Mouse (Mus musculus): Measurements from ENCODE around the gene Atg7.
A peak's percentile ranks its signal among the peaks of the same experiment; 100 is the strongest.

Gene Atg7

DNA sequence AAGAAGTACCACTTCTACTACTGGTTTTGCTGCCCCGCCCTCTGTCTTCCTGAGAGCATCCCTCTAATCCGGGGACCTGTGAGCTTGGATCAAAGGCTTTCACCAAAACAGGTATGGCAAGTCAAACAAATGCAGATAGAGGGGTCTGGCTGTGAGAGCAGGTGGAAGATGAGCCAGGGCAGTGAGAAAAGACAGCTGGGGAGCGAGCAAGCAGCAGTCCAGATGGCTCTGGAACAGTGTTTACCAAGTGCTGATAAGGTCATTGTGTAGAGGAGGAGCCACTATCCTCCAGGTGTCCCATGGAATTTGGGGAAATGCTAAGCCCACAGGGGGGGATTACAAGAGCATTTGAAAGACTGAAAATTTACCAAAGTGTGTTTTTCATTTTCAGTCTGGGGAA is 41.5 kb downstream of the Atg7 start:
- DNase-seq (ENCODE audit: extremely low read depth, low read depth), result no peak

DNA sequence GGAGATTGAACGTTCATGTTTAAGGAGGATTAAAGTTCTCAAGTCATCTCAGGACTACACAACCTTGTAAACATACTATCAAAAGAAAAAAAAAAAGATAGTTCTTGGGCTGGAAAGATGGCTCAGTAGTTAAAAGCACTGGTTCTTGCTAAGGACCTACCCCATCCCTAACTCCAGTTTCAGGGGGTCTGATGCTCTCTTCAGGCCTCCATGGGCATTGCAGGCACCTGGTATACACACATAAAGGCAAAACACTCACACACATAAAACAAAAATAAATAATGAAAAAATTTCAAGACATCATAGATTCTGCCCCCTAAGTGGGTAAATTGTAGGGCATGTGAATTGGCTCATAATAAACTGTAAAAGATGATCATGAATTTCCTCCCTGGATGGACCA is 42.5 kb downstream of the Atg7 start:
- peak; percentile 13 for DNase-seq (ENCODE audit: extremely low read depth, low read depth)

DNA sequence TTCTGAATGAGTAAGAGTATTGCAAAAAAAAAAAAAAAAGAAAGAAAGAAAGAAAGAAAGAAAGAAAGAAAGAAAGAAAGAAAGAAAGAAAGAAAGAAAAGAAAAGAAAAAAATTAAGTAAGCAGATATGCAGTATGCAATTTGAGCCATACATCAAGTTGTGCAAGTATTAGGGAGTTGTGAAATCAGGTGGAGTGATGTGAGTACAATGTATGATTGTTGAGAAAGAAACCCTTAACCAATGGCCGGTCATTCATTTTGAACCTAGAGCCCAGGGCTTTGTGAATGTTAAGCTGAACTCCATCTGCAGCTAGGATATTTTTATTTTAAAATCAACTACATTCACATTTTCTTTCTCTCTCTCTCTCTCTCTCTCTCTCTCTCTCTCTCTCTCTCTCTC is 44.1 kb downstream of the Atg7 start:
- DNase-seq (ENCODE audit: extremely low read depth, low read depth), result no peak

DNA sequence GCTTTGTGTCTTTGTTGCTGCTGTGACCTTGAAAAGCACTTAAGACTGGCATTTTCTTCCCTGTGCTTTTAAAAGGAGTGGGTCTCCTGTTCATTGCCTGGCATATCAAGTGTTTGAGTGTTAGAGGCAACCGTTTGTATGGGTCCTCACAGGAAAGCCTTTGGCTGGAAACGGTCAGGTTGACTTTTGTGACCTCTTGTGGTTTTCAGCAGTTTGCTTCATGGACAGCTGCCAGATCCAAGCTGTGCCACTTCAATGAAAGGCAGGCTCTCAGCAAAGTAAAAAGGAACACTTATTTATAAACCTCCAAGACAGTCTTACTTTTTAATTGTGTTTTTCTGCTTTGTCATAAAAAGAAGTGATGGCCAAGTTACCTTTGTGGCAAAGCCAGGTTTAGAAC is 47.8 kb downstream of the Atg7 start:
- no peak for DNase-seq (ENCODE audit: extremely low read depth, low read depth)

DNA sequence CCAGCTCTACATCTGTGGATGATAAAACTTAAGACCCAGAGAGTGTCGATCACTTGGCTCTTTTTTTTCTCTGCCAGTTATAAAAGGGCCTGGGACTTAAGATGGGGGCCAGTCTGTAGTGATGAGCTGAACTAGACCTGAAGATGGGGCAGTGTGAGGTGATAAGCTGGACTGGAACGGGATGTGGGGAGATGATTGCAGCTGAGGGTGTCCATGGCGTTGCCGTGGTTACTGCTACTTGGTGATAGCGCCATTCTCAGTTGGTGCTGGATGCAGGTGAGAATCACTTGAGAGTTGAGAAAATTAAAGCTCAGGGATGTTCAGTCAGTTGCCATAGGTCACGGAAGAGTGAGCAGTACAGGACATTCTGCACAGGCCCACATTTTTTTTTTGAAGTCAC is 48.6 kb downstream of the Atg7 start:
- DNase-seq (ENCODE audit: extremely low read depth, low read depth), result no peak

DNA sequence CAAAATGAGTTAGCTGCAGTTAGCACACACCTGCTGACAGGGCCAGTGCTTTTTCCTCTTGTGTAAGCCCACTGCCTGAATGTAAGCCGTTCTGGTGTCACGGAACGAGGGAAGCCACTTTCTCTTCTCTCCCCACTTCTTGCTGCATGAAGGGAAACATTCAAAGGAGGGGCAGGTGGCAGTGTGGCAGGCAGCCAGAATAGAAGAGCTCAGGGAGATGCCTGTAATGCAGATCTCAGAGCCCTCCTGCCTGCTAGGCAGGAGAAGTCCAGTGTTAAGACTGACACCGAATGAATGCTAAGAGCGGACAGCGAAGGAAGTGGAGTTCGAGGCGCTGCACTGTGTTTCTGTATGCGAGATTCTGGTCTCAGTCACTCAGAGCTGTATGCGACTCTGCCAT is 49.8 kb downstream of the Atg7 start:
- no peak for DNase-seq (ENCODE audit: extremely low read depth, low read depth)

DNA sequence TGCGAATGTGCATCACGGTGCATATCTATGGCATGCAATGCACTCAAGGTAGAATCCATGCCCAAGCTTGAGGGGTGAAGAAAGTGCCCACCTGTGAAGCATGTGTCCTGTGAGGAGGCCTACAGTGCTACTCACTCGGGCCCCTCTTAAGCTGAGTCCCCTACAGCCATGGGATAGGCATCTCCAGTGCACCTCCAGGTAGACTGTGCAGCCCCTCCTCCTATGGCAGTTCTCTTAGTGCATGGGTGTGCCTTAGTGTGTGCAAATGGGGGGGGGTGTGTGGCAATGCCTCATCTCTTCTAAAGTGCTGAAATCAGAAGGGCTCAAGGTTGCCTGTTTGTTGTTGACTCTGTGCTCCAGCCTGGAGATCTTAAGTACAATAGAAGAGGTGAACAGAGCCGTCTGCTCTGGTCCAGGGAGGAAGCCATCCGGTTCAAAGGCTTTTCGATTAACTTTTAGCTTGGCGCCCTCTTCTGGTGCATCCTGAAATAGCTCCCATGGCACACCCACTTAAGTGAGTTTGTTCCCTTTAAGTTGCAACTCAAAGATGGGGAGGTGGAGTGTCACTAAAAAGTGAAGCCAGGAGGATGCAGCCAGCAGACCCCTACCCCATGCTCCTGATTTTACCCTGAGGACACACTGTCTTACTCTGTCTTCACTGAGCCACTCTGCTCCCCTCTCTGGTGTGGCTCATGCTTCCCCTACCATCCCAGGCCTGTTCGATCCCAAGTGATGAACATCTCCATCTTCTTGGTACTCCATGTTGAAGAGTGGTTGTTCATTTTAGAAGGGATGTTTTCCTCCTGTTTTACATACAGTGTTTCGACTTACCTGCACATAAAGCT is 55.0 kb downstream of the Atg7 start:
- peak; percentile 31 for DNase-seq (ENCODE audit: extremely low read depth, low read depth)

DNA sequence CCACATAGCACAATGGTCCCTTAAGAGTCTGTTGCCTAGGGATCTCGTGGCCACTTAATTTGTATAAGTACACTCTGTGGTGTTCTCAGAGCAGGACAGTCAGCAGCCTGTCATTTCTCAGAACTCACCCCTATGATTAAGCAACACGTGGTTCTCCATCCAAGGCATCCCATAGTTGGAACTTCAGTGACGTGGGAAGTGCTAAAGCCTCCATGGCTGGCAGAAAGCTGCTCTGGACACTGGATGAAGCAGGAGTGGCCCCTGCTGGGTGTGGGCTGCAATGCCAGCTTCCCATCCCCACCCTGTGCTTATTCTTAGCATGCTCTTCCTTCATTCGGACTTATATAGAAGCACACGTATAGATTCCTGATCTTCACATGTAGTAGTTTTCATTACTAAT is 55.7 kb downstream of the Atg7 start:
- DNase-seq (ENCODE audit: extremely low read depth, low read depth), result no peak

DNA sequence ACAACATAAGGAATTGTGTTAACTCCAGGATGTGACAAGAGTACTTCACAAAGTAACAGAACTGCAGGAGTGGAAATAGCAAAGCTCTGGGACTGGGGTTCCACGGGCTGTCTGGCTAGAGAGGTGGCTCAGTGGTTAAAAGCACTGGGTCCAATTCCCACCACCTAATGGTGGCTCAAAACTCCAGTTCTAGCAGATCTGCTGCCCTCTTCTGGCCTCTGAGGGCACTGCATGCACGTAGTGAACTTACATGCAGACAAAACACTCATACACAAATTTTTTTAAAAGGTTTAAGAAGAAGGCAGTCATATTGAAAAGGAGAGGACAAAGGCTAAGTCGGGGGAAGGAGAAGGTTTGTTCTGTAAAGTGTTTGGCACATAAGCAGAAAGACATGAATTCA is 57.8 kb downstream of the Atg7 start:
- peak; percentile 6 for DNase-seq (ENCODE audit: extremely low read depth, low read depth)

DNA sequence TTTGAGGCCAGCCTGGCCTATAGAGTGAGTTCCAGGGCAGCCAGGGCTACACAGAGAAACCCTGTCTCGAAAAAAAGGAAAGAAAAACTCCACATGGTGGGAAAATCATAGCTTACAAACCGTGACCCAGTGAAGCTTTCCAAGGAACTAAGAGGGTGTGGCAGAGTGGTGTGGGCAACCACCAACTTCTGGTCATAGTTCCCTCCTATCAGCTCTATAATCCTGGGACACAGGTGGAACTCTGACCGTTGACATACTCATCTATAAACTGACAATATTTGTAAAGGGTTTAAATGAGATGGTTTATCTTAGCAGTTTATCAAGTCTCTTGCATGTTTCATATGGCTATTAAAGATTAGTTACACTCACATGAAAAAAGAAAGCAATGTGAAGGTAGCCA is 64.1 kb downstream of the Atg7 start:
- no peak for DNase-seq (ENCODE audit: extremely low read depth, low read depth)

DNA sequence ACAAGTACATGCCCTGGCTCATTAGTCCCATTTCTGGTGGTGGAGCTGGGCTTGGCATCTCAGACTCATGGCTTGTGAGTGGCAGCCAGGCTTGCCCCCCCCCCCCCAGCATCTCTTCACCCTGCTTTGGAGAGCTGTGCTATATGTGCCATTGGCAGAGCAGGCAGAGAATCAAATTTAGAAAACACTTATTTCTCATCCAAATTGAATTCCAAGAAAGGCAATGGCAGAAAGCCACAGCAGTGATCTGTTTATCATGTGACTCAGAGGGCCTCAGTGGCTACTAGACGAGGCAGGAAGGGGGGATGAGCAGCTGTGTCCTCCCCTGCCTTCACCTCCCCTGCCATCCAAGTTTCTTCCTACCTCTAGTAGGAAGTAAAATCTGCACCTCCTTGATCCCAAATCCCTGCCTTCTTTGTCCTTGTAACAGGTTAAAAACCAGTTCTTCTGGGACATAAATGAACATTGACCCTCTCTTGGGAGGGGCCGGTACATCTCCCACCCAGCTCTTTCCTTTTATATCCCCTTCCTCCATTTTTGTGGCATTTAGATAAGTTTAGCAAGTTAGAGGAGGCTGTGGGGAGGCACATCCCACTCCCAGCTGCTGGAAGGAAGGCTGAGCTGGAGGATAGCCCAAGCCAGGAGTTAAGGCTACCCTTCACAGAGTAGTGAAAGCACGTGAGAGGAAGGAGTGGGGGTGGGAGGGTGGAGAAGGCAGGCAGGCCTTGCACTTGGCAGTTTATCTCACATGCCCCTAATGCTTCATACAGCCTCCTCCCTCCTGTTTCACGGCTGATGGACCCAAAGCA is 69.5 kb downstream of the Atg7 start:
- no peak for DNase-seq (ENCODE audit: extremely low read depth, low read depth)

DNA sequence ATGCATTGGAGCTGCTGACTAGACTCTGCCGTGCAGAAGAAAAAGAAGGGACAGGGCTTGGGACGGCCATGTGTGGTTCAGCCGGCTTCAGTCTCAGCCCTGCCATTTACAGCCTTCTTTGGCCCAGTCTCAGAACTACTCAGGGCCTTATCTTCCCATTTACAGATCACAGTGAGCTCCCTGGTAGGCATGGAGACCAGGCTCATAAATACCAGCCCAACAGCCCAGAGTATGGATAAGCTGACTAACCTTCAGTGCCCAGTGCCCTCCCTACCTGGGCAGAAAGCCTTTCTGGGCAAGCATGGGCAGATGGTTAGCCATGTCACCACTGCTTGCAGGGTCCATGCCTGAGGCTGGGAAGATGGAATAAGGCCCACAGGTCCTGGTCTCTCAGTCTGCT is 70.6 kb downstream of the Atg7 start:
- DNase-seq (ENCODE audit: extremely low read depth, low read depth), result no peak

DNA sequence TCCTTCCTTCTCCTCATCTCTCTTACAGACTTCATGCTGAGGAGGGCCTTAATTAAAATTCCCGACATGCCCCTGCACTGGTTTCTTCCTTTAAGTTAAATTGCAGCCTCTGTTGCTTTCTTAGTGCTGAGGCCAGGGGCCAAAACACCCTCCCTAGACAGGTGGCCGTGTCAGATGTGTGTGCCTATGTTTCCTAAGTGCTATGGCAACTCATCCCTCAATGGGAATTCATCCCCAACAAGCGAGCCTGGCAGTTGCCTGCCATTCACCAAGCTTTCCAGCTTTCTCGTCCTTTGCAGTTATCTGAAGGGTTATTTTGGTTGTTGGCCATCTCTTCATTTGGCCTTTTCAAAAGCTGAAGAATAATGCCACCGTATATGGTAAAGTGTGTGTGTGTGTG is 71.8 kb downstream of the Atg7 start:
- DNase-seq (ENCODE audit: extremely low read depth, low read depth), result no peak

DNA sequence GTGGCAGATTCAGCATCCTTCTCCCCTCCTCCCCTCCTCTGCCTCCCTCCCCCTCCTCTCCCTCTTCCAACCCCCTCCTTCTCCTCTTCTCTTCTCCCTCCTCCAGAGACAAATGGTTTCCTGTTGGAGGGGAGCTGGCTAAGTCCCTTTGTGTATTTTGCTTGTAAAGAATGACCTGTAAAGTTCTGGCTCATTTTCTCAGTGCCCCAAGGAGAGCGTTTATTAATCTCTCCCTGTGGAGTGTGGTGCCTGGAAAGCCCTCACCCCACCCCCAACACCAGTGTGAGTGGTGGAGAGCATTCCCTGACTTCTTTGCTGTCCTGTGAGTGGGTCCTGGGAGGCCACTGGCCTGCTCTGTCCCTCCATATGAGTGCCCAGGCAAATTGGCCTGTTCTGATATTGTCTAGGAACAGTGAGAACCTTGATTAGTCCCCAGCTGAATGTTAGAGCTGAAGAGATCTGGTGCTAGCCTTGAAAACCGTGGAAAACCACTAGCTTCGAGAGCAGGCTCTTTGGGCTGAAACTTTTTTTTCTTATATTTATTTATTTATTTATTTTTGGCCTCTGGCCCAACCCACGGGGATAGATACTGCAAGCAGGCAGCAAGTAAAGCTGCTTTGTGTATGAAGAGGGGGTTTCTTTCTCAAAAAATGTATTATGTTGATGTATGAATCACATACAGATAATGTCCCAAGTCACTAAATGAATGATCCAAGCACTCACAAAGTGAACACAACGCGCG is 72.6 kb downstream of the Atg7 start:
- no peak for DNase-seq (ENCODE audit: extremely low read depth, low read depth)

DNA sequence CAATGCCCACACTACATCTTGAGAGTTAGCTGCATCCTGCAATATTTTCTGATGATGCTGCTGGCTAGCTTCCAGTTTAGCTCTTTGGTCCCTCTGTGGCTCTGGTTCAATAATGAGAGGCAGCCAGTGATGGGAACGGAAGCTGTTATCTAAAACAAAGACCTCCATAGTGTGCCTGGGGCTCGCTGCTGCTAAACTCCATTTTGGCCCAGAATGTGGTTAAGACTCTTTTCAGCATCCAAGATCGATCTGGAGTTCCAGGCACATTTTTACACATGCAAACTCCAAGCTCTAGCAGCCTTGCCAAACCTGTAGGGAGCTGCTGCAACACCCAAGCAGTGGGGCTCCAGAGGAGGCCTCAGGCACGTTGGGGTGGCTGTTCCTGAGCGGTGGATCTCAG is 76.2 kb downstream of the Atg7 start:
- DNase-seq (ENCODE audit: extremely low read depth, low read depth), result no peak

DNA sequence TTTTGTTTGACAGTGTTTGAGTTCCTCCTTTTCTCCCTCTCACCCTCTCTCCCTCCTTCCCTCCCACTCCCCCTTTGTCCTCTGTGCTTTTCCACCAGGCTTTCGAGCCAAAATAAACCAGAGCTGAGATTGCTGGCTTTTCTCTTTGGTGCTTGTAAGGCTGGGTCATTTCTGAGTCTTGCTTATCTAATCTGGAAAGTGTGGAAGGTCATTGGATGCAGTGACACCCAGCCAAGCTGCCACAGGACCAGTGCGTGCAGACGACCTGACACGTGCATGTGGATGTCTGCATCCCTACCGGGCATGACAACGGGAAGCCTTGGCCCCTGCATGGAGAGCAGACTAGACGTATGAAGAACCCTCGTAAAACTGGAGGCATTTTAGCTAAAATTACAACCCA is 76.8 kb downstream of the Atg7 start:
- no peak for DNase-seq (ENCODE audit: extremely low read depth, low read depth)

DNA sequence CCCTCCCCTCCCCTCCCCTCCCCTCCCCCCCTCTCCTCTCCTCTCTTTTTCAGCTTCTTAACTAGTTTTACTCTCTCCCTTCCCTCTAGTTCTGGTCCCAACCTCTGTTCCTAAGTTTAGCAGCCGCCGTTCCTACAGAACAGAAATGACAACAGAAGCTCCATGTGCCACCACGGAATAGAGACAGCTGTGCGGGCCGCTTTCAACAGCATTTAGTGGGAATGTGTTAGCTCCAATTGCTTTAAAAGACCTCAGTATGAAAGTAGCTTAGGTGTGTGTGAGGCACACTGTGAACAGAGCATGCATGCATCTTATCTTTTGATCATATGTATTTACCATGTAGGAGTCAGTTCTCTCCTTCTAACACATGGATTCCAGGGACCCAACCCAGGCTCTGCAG is 79.1 kb downstream of the Atg7 start:
- DNase-seq (ENCODE audit: extremely low read depth, low read depth), result no peak

DNA sequence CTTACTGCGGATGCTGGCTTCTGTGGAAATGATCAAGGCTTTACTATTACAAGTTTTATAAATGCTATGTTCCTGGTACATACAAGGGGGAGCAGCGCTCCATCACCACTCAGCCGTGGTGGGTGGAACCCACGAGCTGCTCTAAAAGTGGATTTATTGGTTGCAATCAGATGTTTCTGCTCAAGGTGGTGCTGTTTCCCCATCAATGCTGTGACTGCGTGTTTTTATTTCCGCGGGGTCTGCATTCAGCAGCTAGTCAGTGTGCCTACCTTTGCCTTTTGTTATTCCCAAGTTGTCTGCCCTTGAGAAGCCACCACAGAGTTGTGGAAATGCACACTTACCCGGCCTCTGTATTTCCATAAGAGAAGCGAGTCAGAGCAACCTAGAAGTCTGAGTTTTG is 81.0 kb downstream of the Atg7 start:
- no peak for DNase-seq (ENCODE audit: extremely low read depth, low read depth)

DNA sequence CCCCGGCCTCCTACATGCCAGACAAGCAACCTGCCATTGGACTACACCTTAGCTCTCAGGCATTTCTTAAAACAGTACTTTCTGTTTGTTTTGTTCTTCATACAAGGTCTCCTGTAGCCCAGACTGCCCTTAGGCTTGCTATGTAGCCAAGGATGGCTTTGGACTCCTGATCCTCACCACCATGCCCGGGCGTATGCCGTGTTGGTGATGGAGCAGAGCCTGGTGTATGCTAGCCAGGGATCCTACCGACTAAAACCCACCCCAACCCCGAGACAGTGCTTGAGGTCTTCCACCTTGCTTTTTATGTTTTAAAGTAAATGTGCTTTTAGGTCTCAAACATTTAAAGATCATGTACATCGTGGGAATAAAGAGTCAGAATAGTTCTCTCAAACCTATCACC is 81.5 kb downstream of the Atg7 start:
- DNase-seq (ENCODE audit: extremely low read depth, low read depth), result no peak

DNA sequence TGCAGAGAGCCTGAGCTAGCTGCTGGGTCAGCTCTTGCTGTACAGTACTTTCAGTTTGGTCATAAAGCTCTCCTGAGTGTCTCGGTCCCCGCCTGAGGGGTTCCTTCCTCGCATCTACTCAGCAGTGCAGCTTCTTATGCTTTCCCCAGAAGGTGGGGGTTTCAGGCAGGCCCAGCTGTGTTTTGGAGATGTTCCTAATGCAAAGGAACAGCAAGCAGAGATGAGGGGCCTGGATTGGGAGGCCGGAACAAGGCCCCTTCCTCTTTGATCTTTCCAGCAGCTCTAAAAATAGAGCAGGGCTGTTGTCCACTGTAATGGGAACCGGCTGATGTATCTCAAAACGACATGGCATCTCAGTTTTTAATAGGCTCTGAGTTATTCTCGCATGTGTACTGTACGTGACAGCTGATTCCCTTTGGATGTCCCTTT is 82.3 kb downstream of the Atg7 start:
- no peak for DNase-seq (ENCODE audit: extremely low read depth, low read depth)

DNA sequence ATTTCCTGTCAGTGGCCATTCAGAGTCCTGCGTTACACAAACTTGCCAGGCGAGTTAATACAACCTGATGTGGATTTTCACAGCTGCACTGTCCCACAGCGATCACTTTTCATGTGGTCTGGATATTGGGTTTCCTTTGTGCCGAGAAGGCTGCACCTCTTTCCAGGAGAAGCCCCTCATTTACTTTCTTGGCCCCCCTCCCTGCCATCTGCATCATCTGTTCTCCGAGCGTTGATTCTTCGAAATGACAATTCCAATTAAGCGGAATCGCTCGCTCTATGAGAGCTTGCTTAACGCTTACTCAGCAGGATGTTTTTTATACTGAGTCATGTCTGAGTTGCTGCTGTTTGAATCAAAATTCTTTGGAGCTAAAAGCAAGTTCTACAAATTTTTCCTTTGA is 83.8 kb downstream of the Atg7 start:
- DNase-seq (ENCODE audit: extremely low read depth, low read depth), result no peak

DNA sequence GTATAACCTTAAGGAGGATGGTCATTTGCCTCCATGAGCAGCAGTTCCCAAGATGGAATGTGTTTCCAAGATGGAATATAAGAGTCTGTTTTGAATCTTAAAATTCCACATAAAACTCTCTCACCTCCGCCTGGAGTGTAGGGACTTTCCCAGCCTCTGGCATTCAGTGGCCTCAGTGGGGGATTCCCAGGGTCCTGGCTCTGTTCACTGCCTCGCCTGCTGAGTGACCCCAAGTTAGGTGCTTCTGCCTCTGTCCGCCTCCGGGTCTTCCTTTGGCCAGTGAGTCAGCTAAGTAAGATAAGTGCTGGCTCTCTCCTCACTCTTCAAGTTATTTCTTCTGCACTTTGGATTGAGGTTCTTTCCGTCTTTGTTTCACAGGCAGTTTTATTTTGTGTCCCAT is 90.3 kb downstream of the Atg7 start:
- no peak for DNase-seq (ENCODE audit: extremely low read depth, low read depth)

All from MEL-GATA-1-ER (cell line).